Mouse (Mus musculus): ENCODE data around the gene Tusc2. TPM values are rescaled to one million over a fixed set of nuclear protein-coding genes. Genes with fewer than 3 reads are reported as not detected.
A peak's percentile ranks its signal among the peaks of the same experiment; 100 is the strongest.

Gene Tusc2
- polyA plus RNA-seq, 1 experiment from 2014 or later = 126 TPM

- WGBS = 77% methylated on average over 5 of the region's 5 CpGs
- H3K9ac ChIP-seq (replicated peaks; ENCODE audit: low read depth, low read length) = no peak overlapping the region
- H3K4me1 ChIP-seq (ENCODE audit: control insufficient read depth, insufficient read depth, low read length) = no peaks in the 10 kb centered on the region
- no peak overlapping the region for H3K4me2 ChIP-seq (ENCODE audit: low read depth, low read length)
- no peaks in the 10 kb centered on the region for H3K27me3 ChIP-seq (ENCODE audit: control insufficient read depth, insufficient read depth, low read length)
- no peak overlapping the region for H3K4me3 ChIP-seq (ENCODE audit: low read depth, low read length)
- H3K27ac ChIP-seq (ENCODE audit: low read depth, low read length) = no peak overlapping the region
- H3K36me3 ChIP-seq (ENCODE audit: control insufficient read depth, insufficient read depth, low read length) = peaks cover 7% of the 10 kb centered on the region; the same call in 1 of the 2 replicates
- no peaks in the 10 kb centered on the region for H3K9me3 ChIP-seq (ENCODE audit: control insufficient read depth, low read length)
- no peak for ATAC-seq (ENCODE audit: low read depth)
Measured at GRCm38 (mm10) chr9:107598385-107598784, 35.3 kb downstream of the Tusc2 start.

- H3K9ac ChIP-seq (replicated peaks; ENCODE audit: low read depth, low read length) = no peak overlapping the region
- 0 out of 2 replicates have a peak, but pooled peaks cover 3% of the 10 kb centered on the region for H3K4me1 ChIP-seq (ENCODE audit: control insufficient read depth, insufficient read depth, low read length)
- no peaks in the 10 kb centered on the region for H3K27me3 ChIP-seq (ENCODE audit: control insufficient read depth, insufficient read depth, low read length)
- no peaks in the 10 kb centered on the region for H3K9me3 ChIP-seq (ENCODE audit: control insufficient read depth, low read length)
- H3K4me3 ChIP-seq (ENCODE audit: low read depth, low read length) = no peak overlapping the region
- H3K4me2 ChIP-seq (ENCODE audit: low read depth, low read length) = no peak overlapping the region
- no peaks in the 10 kb centered on the region for H3K36me3 ChIP-seq (ENCODE audit: control insufficient read depth, insufficient read depth, low read length)
- 90% methylated on average over 9 of the region's 9 CpGs for WGBS
- no peak overlapping the region for H3K27ac ChIP-seq (ENCODE audit: low read depth, low read length)
- ATAC-seq (ENCODE audit: low read depth) = no peak
Measured at GRCm38 (mm10) chr9:107599433-107599832, 36.4 kb downstream of the Tusc2 start.

- 0 out of 2 replicates have a peak, but pooled peaks have one; percentile 29 for ATAC-seq (ENCODE audit: low read depth)
- no peak overlapping the region for H3K9ac ChIP-seq (replicated peaks; ENCODE audit: low read depth, low read length)
- H3K27ac ChIP-seq (ENCODE audit: low read depth, low read length) = no peak overlapping the region
- H3K4me1 ChIP-seq (ENCODE audit: control insufficient read depth, insufficient read depth, low read length) = 0 out of 2 replicates have a peak, but pooled peaks cover 7% of the 10 kb centered on the region
- 65% methylated on average over 14 of the region's 14 CpGs for WGBS
- H3K9me3 ChIP-seq (ENCODE audit: control insufficient read depth, low read length) = no peaks in the 10 kb centered on the region
- H3K27me3 ChIP-seq (ENCODE audit: control insufficient read depth, insufficient read depth, low read length) = no peaks in the 10 kb centered on the region
- no peaks in the 10 kb centered on the region for H3K36me3 ChIP-seq (ENCODE audit: control insufficient read depth, insufficient read depth, low read length)
- H3K4me2 ChIP-seq (ENCODE audit: low read depth, low read length) = no peak overlapping the region
- no peak overlapping the region for H3K4me3 ChIP-seq (ENCODE audit: low read depth, low read length)
Measured at GRCm38 (mm10) chr9:107599842-107600241, 36.8 kb downstream of the Tusc2 start.

- Histone ChIP-seq H3K9me3 (ENCODE audit: control insufficient read depth, low read length) (no peaks in the 10 kb centered on the region), H3K27ac (ENCODE audit: low read depth, low read length) (no peak overlapping the region), H3K36me3 (ENCODE audit: control insufficient read depth, insufficient read depth, low read length) (no peaks in the 10 kb centered on the region), H3K4me2 (ENCODE audit: low read depth, low read length) (no peak overlapping the region), H3K4me3 (ENCODE audit: low read depth, low read length) (no peak overlapping the region), H3K9ac (replicated peaks; ENCODE audit: low read depth, low read length) (no peak overlapping the region), H3K27me3 (ENCODE audit: control insufficient read depth, insufficient read depth, low read length) (no peaks in the 10 kb centered on the region), H3K4me1 (ENCODE audit: control insufficient read depth, insufficient read depth, low read length) (0 out of 2 replicates have a peak, but pooled peaks cover 8% of the 10 kb centered on the region)
- WGBS = 80% methylated on average over 12 of the region's 12 CpGs
- ATAC-seq (ENCODE audit: low read depth) = no peak
Measured at GRCm38 (mm10) chr9:107600745-107601144, 37.7 kb downstream of the Tusc2 start.

GRCm38 (mm10) chr9:107601275-107601674, 38.2 kb downstream of the Tusc2 start:
- no peak for ATAC-seq (ENCODE audit: low read depth)
- Histone ChIP-seq H3K27me3 (ENCODE audit: control insufficient read depth, insufficient read depth, low read length) (no peaks in the 10 kb centered on the region), H3K4me3 (ENCODE audit: low read depth, low read length) (no peak overlapping the region), H3K36me3 (ENCODE audit: control insufficient read depth, insufficient read depth, low read length) (no peaks in the 10 kb centered on the region), H3K4me2 (ENCODE audit: low read depth, low read length) (no peak overlapping the region), H3K4me1 (ENCODE audit: control insufficient read depth, insufficient read depth, low read length) (0 out of 2 replicates have a peak, but pooled peaks cover 8% of the 10 kb centered on the region), H3K9ac (replicated peaks; ENCODE audit: low read depth, low read length) (no peak overlapping the region), H3K9me3 (ENCODE audit: control insufficient read depth, low read length) (no peaks in the 10 kb centered on the region), H3K27ac (ENCODE audit: low read depth, low read length) (no peak overlapping the region)
- WGBS = 82% methylated on average over 11 of the region's 11 CpGs

GRCm38 (mm10) chr9:107602068-107602648, 39.1 kb downstream of the Tusc2 start:
- Histone ChIP-seq H3K4me3 (ENCODE audit: low read depth, low read length) (no peak overlapping the region), H3K4me1 (ENCODE audit: control insufficient read depth, insufficient read depth, low read length) (0 out of 2 replicates have a peak, but pooled peaks cover 8% of the 10 kb centered on the region), H3K4me2 (ENCODE audit: low read depth, low read length) (no peak overlapping the region), H3K9ac (replicated peaks; ENCODE audit: low read depth, low read length) (no peak overlapping the region), H3K27ac (ENCODE audit: low read depth, low read length) (peak overlapping the region; percentile 10; the same call in 1 of the 2 replicates), H3K27me3 (ENCODE audit: control insufficient read depth, insufficient read depth, low read length) (no peaks in the 10 kb centered on the region), H3K36me3 (ENCODE audit: control insufficient read depth, insufficient read depth, low read length) (no peaks in the 10 kb centered on the region), H3K9me3 (ENCODE audit: control insufficient read depth, low read length) (no peaks in the 10 kb centered on the region)
- ATAC-seq (ENCODE audit: low read depth) = peak; percentile 68; the same call in 1 of the 2 replicates
- 15% methylated on average over 10 of the region's 10 CpGs for WGBS

GRCm38 (mm10) chr9:107603251-107603650, 40.2 kb downstream of the Tusc2 start:
- Histone ChIP-seq H3K27me3 (ENCODE audit: control insufficient read depth, insufficient read depth, low read length) (no peaks in the 10 kb centered on the region), H3K4me2 (ENCODE audit: low read depth, low read length) (no peak overlapping the region), H3K9me3 (ENCODE audit: control insufficient read depth, low read length) (no peaks in the 10 kb centered on the region), H3K9ac (replicated peaks; ENCODE audit: low read depth, low read length) (no peak overlapping the region), H3K4me1 (ENCODE audit: control insufficient read depth, insufficient read depth, low read length) (0 out of 2 replicates have a peak, but pooled peaks cover 15% of the 10 kb centered on the region), H3K4me3 (ENCODE audit: low read depth, low read length) (no peak overlapping the region), H3K36me3 (ENCODE audit: control insufficient read depth, insufficient read depth, low read length) (no peaks in the 10 kb centered on the region), H3K27ac (ENCODE audit: low read depth, low read length) (no peak overlapping the region)
- no peak for ATAC-seq (ENCODE audit: low read depth)
- 78% methylated on average over 6 of the region's 6 CpGs for WGBS

- WGBS = 39% methylated on average over 22 of the region's 23 CpGs
- H3K4me1 ChIP-seq (ENCODE audit: control insufficient read depth, insufficient read depth, low read length) = 0 out of 2 replicates have a peak, but pooled peaks cover 15% of the 10 kb centered on the region
- no peaks in the 10 kb centered on the region for H3K36me3 ChIP-seq (ENCODE audit: control insufficient read depth, insufficient read depth, low read length)
- peak overlapping the region; percentile 16; the same call in 1 of the 2 replicates for H3K9ac ChIP-seq (replicated peaks; ENCODE audit: low read depth, low read length)
- no peak overlapping the region for H3K4me3 ChIP-seq (ENCODE audit: low read depth, low read length)
- H3K27me3 ChIP-seq (ENCODE audit: control insufficient read depth, insufficient read depth, low read length) = no peaks in the 10 kb centered on the region
- no peak overlapping the region for H3K27ac ChIP-seq (ENCODE audit: low read depth, low read length)
- 0 out of 2 replicates have a peak overlapping the region, but pooled peaks have one; percentile 6 for H3K4me2 ChIP-seq (ENCODE audit: low read depth, low read length)
- H3K9me3 ChIP-seq (ENCODE audit: control insufficient read depth, low read length) = no peaks in the 10 kb centered on the region
- no peak for ATAC-seq (ENCODE audit: low read depth)
Measured at GRCm38 (mm10) chr9:107605041-107605661, 42.1 kb downstream of the Tusc2 start.

- ATAC-seq (ENCODE audit: low read depth) = no peak
- H3K4me2 ChIP-seq (ENCODE audit: low read depth, low read length) = no peak overlapping the region
- no peak overlapping the region for H3K4me3 ChIP-seq (ENCODE audit: low read depth, low read length)
- H3K9ac ChIP-seq (replicated peaks; ENCODE audit: low read depth, low read length) = no peak overlapping the region
- H3K27ac ChIP-seq (ENCODE audit: low read depth, low read length) = no peak overlapping the region
- peaks cover 16% of the 10 kb centered on the region; the same call in 1 of the 2 replicates for H3K4me1 ChIP-seq (ENCODE audit: control insufficient read depth, insufficient read depth, low read length)
- no peaks in the 10 kb centered on the region for H3K27me3 ChIP-seq (ENCODE audit: control insufficient read depth, insufficient read depth, low read length)
- no peaks in the 10 kb centered on the region for H3K36me3 ChIP-seq (ENCODE audit: control insufficient read depth, insufficient read depth, low read length)
- no peaks in the 10 kb centered on the region for H3K9me3 ChIP-seq (ENCODE audit: control insufficient read depth, low read length)
- 14% methylated on average over 9 of the region's 9 CpGs for WGBS
Measured at GRCm38 (mm10) chr9:107606591-107606990, 43.5 kb downstream of the Tusc2 start.
